Mouse (Mus musculus) cerebellum, adult 2 months (tissue): ENCODE measurements around the gene Klk1. TPM values are rescaled to one million over a fixed set of nuclear protein-coding genes. Genes with fewer than 3 reads are reported as not detected.

Source experiments
- DNase-seq, 2 experiments: peaks; one replicate each; pipeline ENCODE4 v3.0.0; 2021
- H3K27ac ChIP-seq: fragments of 200-500 bp; 2 replicates; pipeline ENCODE4 v1.5.1; 2012; ENCODE audit warnings: low read length, control low read depth, inconsistent platforms; ENCODE audit not compliant: insufficient read depth
- H3K27me3 ChIP-seq: fragments of 200-500 bp; 2 replicates; pipeline ENCODE4 v1.6.1; 2012; ENCODE audit warnings: inconsistent platforms, mild to moderate bottlenecking, low read length, moderate library complexity; ENCODE audit not compliant: control insufficient read depth, insufficient read depth
- H3K4me1 ChIP-seq: fragments of 200-500 bp; 2 replicates; pipeline ENCODE4 v1.6.1; 2011; ENCODE audit warnings: low read length; ENCODE audit not compliant: control insufficient read depth, insufficient read depth
- H3K4me3 ChIP-seq: fragments of 200-500 bp; replicated peaks from 2 replicates; pipeline ENCODE3; 2011; ENCODE audit warnings: mild to moderate bottlenecking, low read depth, low read length, control low read depth; ENCODE audit not compliant: insufficient read depth
- CTCF ChIP-seq: fragments of 200-500 bp; IDR thresholded peaks from 2 replicates; pipeline ENCODE4 v1.5.1; 2011; ENCODE audit warnings: low read depth, mild to moderate bottlenecking, control low read depth, low read length, moderate library complexity, borderline replicate concordance; ENCODE audit not compliant: insufficient read depth
- POLR2A ChIP-seq: fragments of 200-500 bp; IDR thresholded peaks from 2 replicates; pipeline ENCODE4 v1.6.1; 2011; ENCODE audit warnings: low read length, control low read depth, borderline replicate concordance; ENCODE audit not compliant: insufficient read depth
- WGBS: fragments of 180-500 bp; shearing (Covaris S2); methylation state at CpG from one replicate; pipeline ENCODE4 v1.1.7; 2018; 5-methylcytosine and 5-hydroxymethylcytosine counted together
- polyA plus RNA-seq: library from polyadenylated mRNA; depleted of rRNA; stranded (reverse); fragments of >200 nt; gene quantifications from 2 replicates; pipeline ENCODE4 v1.2.3, GENCODE M21; 2012; rRNA removed

The Klk1 gene
- polyA plus RNA-seq, 1 experiment = 0.20 TPM

DNA sequence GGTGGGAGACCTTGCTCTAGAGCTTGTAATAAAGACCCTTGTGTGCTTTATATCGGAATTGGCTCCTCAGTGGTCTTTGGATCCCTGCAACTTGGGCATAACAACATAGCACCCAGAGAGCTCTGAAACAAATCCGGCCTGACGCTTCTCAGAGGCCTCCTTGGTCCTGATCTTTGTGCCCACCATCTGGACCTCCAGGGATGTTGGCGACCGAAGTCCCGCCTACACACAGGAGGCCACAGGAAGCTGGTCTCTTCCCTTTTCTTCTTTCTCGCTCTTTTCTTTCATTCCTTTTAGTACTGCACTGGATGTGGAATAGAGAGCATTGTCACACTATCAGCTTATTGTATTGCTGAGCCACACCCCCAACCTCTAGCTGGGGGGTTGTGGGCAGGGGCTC, 48.3 kb downstream of the Klk1 start:
- TF ChIP-seq POLR2A = no peak
- no peaks in the 10 kb centered on the region for H3K27me3 ChIP-seq
- H3K27ac ChIP-seq = no peak overlapping the region
- DNase-seq = no peak
- WGBS = 55% methylated on average over 7 of the region's 7 CpGs
- no peaks in the 10 kb centered on the region for H3K4me1 ChIP-seq
- H3K4me3 ChIP-seq = no peak overlapping the region

DNA sequence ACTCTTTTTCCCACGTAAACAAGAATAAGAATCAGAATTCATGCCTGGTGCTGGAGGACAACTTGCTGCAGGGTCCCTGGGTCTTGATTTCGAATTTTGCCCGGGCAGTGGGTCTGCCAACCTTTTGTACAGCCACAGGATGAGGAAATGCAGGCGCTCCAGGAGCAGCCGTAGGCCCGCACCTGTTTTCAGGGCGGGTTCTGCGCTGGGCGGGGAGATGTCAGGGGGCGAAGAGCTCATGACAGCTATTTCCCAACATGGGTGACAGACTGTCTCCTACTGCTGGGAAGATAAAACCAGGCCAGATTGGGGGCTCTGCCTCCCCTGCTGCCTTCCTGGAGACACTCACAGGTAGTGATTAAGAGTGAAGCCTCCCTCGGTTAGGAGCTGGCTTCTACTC, 48.9 kb downstream of the Klk1 start:
- H3K4me1 ChIP-seq = no peaks in the 10 kb centered on the region
- H3K27me3 ChIP-seq = no peaks in the 10 kb centered on the region
- TF ChIP-seq POLR2A = no peak
- TF ChIP-seq CTCF = no peak
- no peak overlapping the region for H3K27ac ChIP-seq
- DNase-seq = no peak
- 67% methylated on average over 11 of the region's 11 CpGs for WGBS
- H3K4me3 ChIP-seq = no peak overlapping the region

DNA sequence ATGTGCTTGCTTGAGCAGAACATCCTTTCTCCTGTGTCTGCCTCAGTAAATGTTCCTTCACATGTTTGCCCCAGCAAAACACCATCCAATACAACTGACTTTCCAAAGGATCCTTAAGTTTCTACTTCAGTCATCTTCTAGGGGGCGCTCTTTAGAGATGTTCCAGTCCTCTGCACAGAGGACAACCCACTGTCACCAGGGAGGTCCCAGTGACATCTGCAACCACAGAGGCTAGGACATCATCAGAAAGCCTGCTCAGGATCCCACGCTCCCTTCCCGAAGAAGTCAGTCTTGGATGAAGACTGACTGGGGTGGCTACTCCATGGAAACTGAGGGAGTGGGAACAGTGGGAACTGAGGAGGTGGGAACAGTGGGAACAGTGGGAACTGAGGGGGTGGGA, 50.4 kb downstream of the Klk1 start:
- TF ChIP-seq POLR2A (no peak), CTCF (peak; percentile 8; the same call in 1 of the 2 replicates)
- Histone ChIP-seq H3K27me3 (no peaks in the 10 kb centered on the region), H3K4me3 (no peak overlapping the region), H3K4me1 (no peaks in the 10 kb centered on the region), H3K27ac (no peak overlapping the region)
- no peak for DNase-seq
- WGBS = 71% methylated on average over 3 of the region's 3 CpGs

DNA sequence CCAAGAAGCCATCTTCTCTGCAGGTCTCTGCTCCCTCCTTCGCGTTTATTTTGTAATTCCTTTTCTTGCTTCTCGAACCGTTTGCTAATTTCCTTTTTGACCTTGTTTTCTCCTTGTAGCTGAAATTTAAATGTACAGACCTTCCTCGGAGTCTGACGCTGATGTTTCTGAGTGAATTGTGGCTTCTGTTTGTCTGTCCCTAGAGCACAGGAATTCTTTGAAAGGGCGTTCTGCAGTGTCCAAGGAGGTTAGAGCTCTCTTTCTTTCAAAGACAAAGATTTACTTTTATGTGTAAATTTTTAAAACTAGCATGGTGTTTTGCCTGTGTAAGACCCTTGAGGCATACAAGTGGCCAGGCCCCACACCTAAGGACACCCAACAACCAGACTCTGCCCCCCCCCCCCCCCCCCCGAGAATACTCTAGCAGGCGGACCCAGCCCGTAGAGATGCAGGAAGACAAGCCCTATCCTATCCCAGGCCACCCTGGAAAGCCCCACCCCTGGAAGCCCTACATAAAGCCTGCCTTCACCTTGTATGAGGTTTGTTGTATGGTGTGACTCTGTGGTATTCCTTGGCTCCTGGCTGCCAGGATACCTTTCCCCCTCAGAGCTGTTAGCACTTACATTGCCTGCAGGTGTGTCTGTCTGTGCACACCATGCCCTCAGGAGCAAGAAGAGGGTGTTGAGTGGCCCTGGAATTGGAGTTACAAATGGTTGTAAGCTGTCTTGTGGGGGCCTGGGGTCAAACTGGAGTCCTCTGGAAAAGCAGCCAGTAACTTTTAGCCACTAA, 51.5 kb downstream of the Klk1 start:
- DNase-seq = no peak
- Histone ChIP-seq H3K27me3 (no peaks in the 10 kb centered on the region), H3K27ac (no peak overlapping the region), H3K4me3 (no peak overlapping the region), H3K4me1 (no peaks in the 10 kb centered on the region)
- 71% methylated on average over 10 of the region's 10 CpGs for WGBS
- no peak for TF ChIP-seq CTCF
- no peak for TF ChIP-seq POLR2A

DNA sequence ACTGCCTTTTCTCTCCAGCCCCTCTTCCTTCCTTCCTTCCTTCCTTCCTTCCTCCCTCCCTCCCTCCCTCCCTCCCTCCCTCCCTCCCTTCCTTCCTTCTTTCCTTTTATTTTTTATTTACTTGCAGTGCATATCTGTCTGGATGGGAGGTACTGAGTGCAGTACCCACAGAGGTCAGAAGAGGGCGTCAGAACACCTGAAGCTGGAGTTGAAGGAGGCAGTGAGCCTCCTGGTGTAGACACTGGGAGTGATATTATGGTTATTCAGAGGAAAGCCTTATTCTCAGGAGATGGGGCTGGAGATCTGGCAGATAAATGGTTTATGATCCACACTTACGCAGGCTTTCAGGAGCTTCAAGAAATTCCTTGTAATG, 52.1 kb downstream of the Klk1 start:
- H3K4me1 ChIP-seq = no peaks in the 10 kb centered on the region
- H3K27me3 ChIP-seq = no peaks in the 10 kb centered on the region
- H3K4me3 ChIP-seq = no peak overlapping the region
- peak; percentile 64 to 74 for DNase-seq
- TF ChIP-seq CTCF (peak; percentile 83), POLR2A (no peak)
- WGBS = 45% methylated on average over 2 of the region's 2 CpGs
- no peak overlapping the region for H3K27ac ChIP-seq

Other genes starting within 250 kb of the Klk1 start
- gene Klk1b9, start 249.3 kb upstream of the Klk1 start, polyA plus RNA-seq = 0.13 and 0.25 TPM in 2 replicates
- not detected in 2 replicates for gene Klk1b11, start 229.5 kb upstream of the Klk1 start, polyA plus RNA-seq
- gene Klk1b26, start 213.2 kb upstream of the Klk1 start, polyA plus RNA-seq = not detected in 2 replicates
- gene Klk1b27, start 173.1 kb upstream of the Klk1 start, polyA plus RNA-seq = 0.38 and 0.51 TPM in 2 replicates
- not detected in 2 replicates for gene Klk1b21, start 123.0 kb upstream of the Klk1 start, polyA plus RNA-seq
- gene Klk1b22, start 112.7 kb upstream of the Klk1 start, polyA plus RNA-seq = not detected in 2 replicates
- not detected in 2 replicates for gene Klk1b16, start 88.6 kb upstream of the Klk1 start, polyA plus RNA-seq
- gene Klk1b24, start 37.1 kb upstream of the Klk1 start, polyA plus RNA-seq = 0.29 and 0.38 TPM in 2 replicates
- gene Klk1b3, start 27.2 kb upstream of the Klk1 start, polyA plus RNA-seq = not detected in 2 replicates
- gene Klk1b4, start 17.9 kb upstream of the Klk1 start, polyA plus RNA-seq = not detected in 2 replicates
- gene Klk1b5, start 9.4 kb upstream of the Klk1 start, polyA plus RNA-seq = not detected in 2 replicates
- not detected in 2 replicates for gene Gm36864, start 10.8 kb downstream of the Klk1 start, polyA plus RNA-seq
- gene 1700028J19Rik, start 21.3 kb downstream of the Klk1 start, polyA plus RNA-seq = 2.2 and 2.9 TPM in 2 replicates
- gene 2410002F23Rik, start 21.4 kb downstream of the Klk1 start, polyA plus RNA-seq = 98.8 and 111 TPM in 2 replicates
- gene Acp4, start 32.0 kb downstream of the Klk1 start, polyA plus RNA-seq = not detected in 2 replicates
- gene Gm15517, start 36.1 kb downstream of the Klk1 start, polyA plus RNA-seq = not detected in 2 replicates
- 2.4 and 3.0 TPM in 2 replicates for gene Clec11a, start 81.5 kb downstream of the Klk1 start, polyA plus RNA-seq
- gene Shank1, start 84.9 kb downstream of the Klk1 start, polyA plus RNA-seq = 51.4 and 60.7 TPM in 2 replicates
- 125 and 130 TPM in 2 replicates for gene Syt3, start 158.7 kb downstream of the Klk1 start, polyA plus RNA-seq
- 3.1 and 3.8 TPM in 2 replicates for gene 1700008O03Rik, start 160.5 kb downstream of the Klk1 start, polyA plus RNA-seq
- gene Lrrc4b, start 203.7 kb downstream of the Klk1 start, polyA plus RNA-seq = 190 and 214 TPM in 2 replicates
- gene Aspdh, start 240.0 kb downstream of the Klk1 start, polyA plus RNA-seq = 9.3 and 10.2 TPM in 2 replicates
- 273 and 294 TPM in 2 replicates for gene Josd2, start 242.6 kb downstream of the Klk1 start, polyA plus RNA-seq